Mouse (Mus musculus): ENCODE results near the gene Rbm43. TPM values are rescaled to one million over a fixed set of nuclear protein-coding genes. Genes with fewer than 3 reads are reported as not detected.

Rbm43 gene
- polyA plus RNA-seq, 1 experiment, result 0.98 TPM

- Histone ChIP-seq H3ac (ENCODE audit: control insufficient read depth, insufficient read length, low read depth) (no peak overlapping the region), H3K79me2 (ENCODE audit: control insufficient read depth, insufficient read depth) (no peaks in the 10 kb centered on the region), H3K4me3 (ENCODE audit: insufficient read depth, poor library complexity, severe bottlenecking) (no peak overlapping the region), H3K36me3 (ENCODE audit: control insufficient read depth, insufficient read depth) (no peaks in the 10 kb centered on the region), H3K79me3 (ENCODE audit: low read depth) (no peaks in the 10 kb centered on the region), H3K27me3 (ENCODE audit: control insufficient read depth, insufficient read depth, insufficient read length) (peaks cover 4% of the 10 kb centered on the region)
- TF ChIP-seq CTCF (IDR thresholded peaks at IDR 0.05; ENCODE audit: control insufficient read depth, insufficient read depth, insufficient read length) (no peak), MYOD1 (IDR thresholded peaks at IDR 0.05; ENCODE audit: control insufficient read depth, insufficient read length, low read depth) (no peak), CEBPB (IDR thresholded peaks at IDR 0.05; ENCODE audit: low read depth) (no peak), FOSL1 (IDR thresholded peaks at IDR 0.05; ENCODE audit: insufficient read depth, low read length, poor library complexity, severe bottlenecking) (no peak), MAX (IDR thresholded peaks at IDR 0.05) (no peak), USF1 (IDR thresholded peaks at IDR 0.05; ENCODE audit: low read depth) (no peak), MYOG (IDR thresholded peaks at IDR 0.05; ENCODE audit: control insufficient read depth, extremely low read depth, insufficient read length) (no peak)
Observed at GRCm38 (mm10) chr2:51880143-51880542, 54.8 kb downstream of the Rbm43 start.

Other genes starting within 250 kb of the Rbm43 start
- 1.3 TPM for gene Nmi, start 38.3 kb upstream of the Rbm43 start, polyA plus RNA-seq (2012; fragmentation: generic; extraction: Trizol)
- 0.04 TPM for gene Tnfaip6, start 102.8 kb upstream of the Rbm43 start, polyA plus RNA-seq (2012; fragmentation: generic; extraction: Trizol)
- 2.9 TPM for gene Rif1, start 137.7 kb upstream of the Rbm43 start, polyA plus RNA-seq (2012; fragmentation: generic; extraction: Trizol)